Mouse (Mus musculus) erythroblast, embryonic 14.5 days (primary cell): ENCODE results near the gene Pax5. TPM values are rescaled to one million over a fixed set of nuclear protein-coding genes. Genes with fewer than 3 reads are reported as not detected.

ENCODE experiments used
- H3K27me3 ChIP-seq: 2 replicates; pipeline ENCODE4 v1.6.1; 2012; ENCODE audit warnings: inconsistent platforms; ENCODE audit not compliant: control insufficient read depth
- H3K36me3 ChIP-seq: 2 replicates; pipeline ENCODE4 v1.6.1; 2012; ENCODE audit warnings: mild to moderate bottlenecking, inconsistent platforms; ENCODE audit not compliant: control insufficient read depth
- H3K4me1 ChIP-seq: 2 replicates; pipeline ENCODE4 v1.6.1; 2012; ENCODE audit warnings: inconsistent platforms; ENCODE audit not compliant: control insufficient read depth
- H3K4me3 ChIP-seq: replicated peaks from 2 replicates; pipeline ENCODE3; 2012; ENCODE audit warnings: moderate library complexity, mild to moderate bottlenecking, inconsistent platforms
- H3K9me3 ChIP-seq: 2 replicates; pipeline ENCODE4 v1.6.1; 2012; ENCODE audit warnings: low read length, inconsistent platforms, mixed read lengths; ENCODE audit not compliant: control insufficient read depth
- GATA1 ChIP-seq: IDR thresholded peaks from 2 replicates; pipeline ENCODE4 v1.6.1; 2012; ENCODE audit warnings: low read length, inconsistent platforms, mixed read lengths
- TAL1 ChIP-seq: IDR thresholded peaks from 3 replicates; pipeline ENCODE4 v1.6.1; 2012; ENCODE audit warnings: low read length, inconsistent platforms, mixed read lengths
- polyA plus RNA-seq: library from polyadenylated mRNA; stranded (reverse); fragments of >175 nt; gene quantifications from 2 replicates; pipeline ENCODE4 v1.2.3, GENCODE M21; 2012

The Pax5 gene
- polyA plus RNA-seq, 1 experiment = 0.12 TPM

GRCm38 (mm10) chr4:44715621-44716160, 5.4 kb upstream of the Pax5 start:
- Histone ChIP-seq H3K9me3 (no peaks in the 10 kb centered on the region; the same call in 1 of the 2 replicates), H3K27me3 (peaks cover 86% of the 10 kb centered on the region), H3K36me3 (no peaks in the 10 kb centered on the region), H3K4me1 (no peaks in the 10 kb centered on the region), H3K4me3 (no peak overlapping the region)
- TF ChIP-seq TAL1 (no peak), GATA1 (no peak)

GRCm38 (mm10) chr4:44714111-44714621, 3.9 kb upstream of the Pax5 start:
- Histone ChIP-seq H3K4me1 (no peaks in the 10 kb centered on the region), H3K36me3 (no peaks in the 10 kb centered on the region), H3K27me3 (peaks cover 94% of the 10 kb centered on the region), H3K9me3 (no peaks in the 10 kb centered on the region; the same call in 1 of the 2 replicates), H3K4me3 (no peak overlapping the region)
- no peak for TF ChIP-seq TAL1
- no peak for TF ChIP-seq GATA1

GRCm38 (mm10) chr4:44713554-44714051, 3.3 kb upstream of the Pax5 start:
- TF ChIP-seq GATA1 (no peak), TAL1 (no peak)
- Histone ChIP-seq H3K4me1 (no peaks in the 10 kb centered on the region), H3K36me3 (no peaks in the 10 kb centered on the region), H3K9me3 (no peaks in the 10 kb centered on the region; the same call in 1 of the 2 replicates), H3K27me3 (peaks cover 98% of the 10 kb centered on the region), H3K4me3 (no peak overlapping the region)

- Histone ChIP-seq H3K4me3 (no peak overlapping the region), H3K27me3 (peaks cover 98% of the 10 kb centered on the region), H3K9me3 (no peaks in the 10 kb centered on the region; the same call in 1 of the 2 replicates), H3K4me1 (no peaks in the 10 kb centered on the region), H3K36me3 (no peaks in the 10 kb centered on the region)
- no peak for TF ChIP-seq TAL1
- no peak for TF ChIP-seq GATA1
Observed at GRCm38 (mm10) chr4:44712786-44713553, 2.7 kb upstream of the Pax5 start.

- TF ChIP-seq TAL1 (no peak), GATA1 (no peak)
- H3K27me3 ChIP-seq = peaks cover 98% of the 10 kb centered on the region
- no peak overlapping the region for H3K4me3 ChIP-seq
- H3K4me1 ChIP-seq = no peaks in the 10 kb centered on the region
- H3K9me3 ChIP-seq = no peaks in the 10 kb centered on the region; the same call in 1 of the 2 replicates
- H3K36me3 ChIP-seq = no peaks in the 10 kb centered on the region
Observed at GRCm38 (mm10) chr4:44712051-44712700, 1.9 kb upstream of the Pax5 start.

- no peak for TF ChIP-seq TAL1
- TF ChIP-seq GATA1 = no peak
- no peaks in the 10 kb centered on the region for H3K4me1 ChIP-seq
- no peak overlapping the region for H3K4me3 ChIP-seq
- H3K27me3 ChIP-seq = peaks cover 98% of the 10 kb centered on the region
- H3K9me3 ChIP-seq = no peaks in the 10 kb centered on the region; the same call in 1 of the 2 replicates
- no peaks in the 10 kb centered on the region for H3K36me3 ChIP-seq
Observed at GRCm38 (mm10) chr4:44711136-44711900, 1.0 kb upstream of the Pax5 start.

GRCm38 (mm10) chr4:44710701-44711097, 412 bp upstream of the Pax5 start:
- H3K4me3 ChIP-seq = no peak overlapping the region
- H3K9me3 ChIP-seq = no peaks in the 10 kb centered on the region; the same call in 1 of the 2 replicates
- TF ChIP-seq GATA1 (no peak), TAL1 (no peak)
- no peaks in the 10 kb centered on the region for H3K36me3 ChIP-seq
- H3K4me1 ChIP-seq = no peaks in the 10 kb centered on the region
- H3K27me3 ChIP-seq = peaks cover 100% of the 10 kb centered on the region

GRCm38 (mm10) chr4:44709091-44709695, 1.1 kb downstream of the Pax5 start:
- Histone ChIP-seq H3K4me1 (peaks cover 4% of the 10 kb centered on the region), H3K36me3 (no peaks in the 10 kb centered on the region), H3K4me3 (no peak overlapping the region), H3K27me3 (peaks cover 100% of the 10 kb centered on the region), H3K9me3 (peaks cover 5% of the 10 kb centered on the region)
- TF ChIP-seq GATA1 = no peak
- TF ChIP-seq TAL1 = no peak
